Mouse (Mus musculus): Measurements from ENCODE around the gene Arhgap28. TPM values are rescaled to one million over a fixed set of nuclear protein-coding genes. Genes with fewer than 3 reads are reported as not detected.

Gene Arhgap28
- 52.8 and 58.2 TPM in 2 replicates for polyA plus RNA-seq (2016; fragmentation: Nextera tagmentation; extraction: Ambion mirVana)

- Histone ChIP-seq H3K27me3 (ENCODE audit: low read depth, poor library complexity, severe bottlenecking) (no peaks in the 10 kb centered on the region), H3K4me3 (peak within 1 kb of the TSS; percentile 84), H3K4me1 (peaks cover 60% of the 10 kb centered on the region), H3K9me3 (replicated peaks) (no peaks in the 10 kb centered on the region), H3K36me3 (no peaks in the 10 kb centered on the region), H3K27ac (peak within 1 kb of the TSS; percentile 96)
- peak; percentile 93 for DNase-seq (ENCODE audit: low spot score)
- under 1% methylated on average over 65 of the region's 65 CpGs for WGBS
Measured at GRCm38 (mm10) chr17:68003741-68004560, at the start of gene Arhgap28. TSS of gene Arhgap28 (minus strand) at chr17:68004120.

DNA sequence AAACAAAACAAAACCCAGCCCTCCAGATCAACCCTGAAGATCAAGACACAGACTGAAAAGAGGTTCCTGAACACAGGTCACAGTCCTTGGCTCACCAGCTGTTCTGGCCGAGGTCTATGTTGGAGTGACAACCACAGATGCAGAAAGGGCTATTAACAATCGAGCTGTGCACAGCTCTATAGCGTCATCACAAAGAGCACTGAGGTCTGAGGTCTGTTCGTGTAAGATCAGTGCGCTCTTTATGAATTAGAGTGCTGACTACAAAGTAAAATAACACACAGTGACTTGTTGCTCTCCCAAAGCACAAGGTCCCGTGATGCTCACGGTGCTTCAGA lies 42.4 kb upstream of the Arhgap28 start:
- DNase-seq (ENCODE audit: low spot score) = no peak
- H3K27me3 ChIP-seq (ENCODE audit: low read depth, poor library complexity, severe bottlenecking) = no peaks in the 10 kb centered on the region
- no peaks in the 10 kb centered on the region for H3K9me3 ChIP-seq (replicated peaks)
- peaks cover 9% of the 10 kb centered on the region for H3K4me1 ChIP-seq
- H3K27ac ChIP-seq = no peak overlapping the region
- no peaks in the 10 kb centered on the region for H3K36me3 ChIP-seq
- H3K4me3 ChIP-seq = no peak overlapping the region
- 83% methylated on average over 7 of the region's 7 CpGs for WGBS

DNA sequence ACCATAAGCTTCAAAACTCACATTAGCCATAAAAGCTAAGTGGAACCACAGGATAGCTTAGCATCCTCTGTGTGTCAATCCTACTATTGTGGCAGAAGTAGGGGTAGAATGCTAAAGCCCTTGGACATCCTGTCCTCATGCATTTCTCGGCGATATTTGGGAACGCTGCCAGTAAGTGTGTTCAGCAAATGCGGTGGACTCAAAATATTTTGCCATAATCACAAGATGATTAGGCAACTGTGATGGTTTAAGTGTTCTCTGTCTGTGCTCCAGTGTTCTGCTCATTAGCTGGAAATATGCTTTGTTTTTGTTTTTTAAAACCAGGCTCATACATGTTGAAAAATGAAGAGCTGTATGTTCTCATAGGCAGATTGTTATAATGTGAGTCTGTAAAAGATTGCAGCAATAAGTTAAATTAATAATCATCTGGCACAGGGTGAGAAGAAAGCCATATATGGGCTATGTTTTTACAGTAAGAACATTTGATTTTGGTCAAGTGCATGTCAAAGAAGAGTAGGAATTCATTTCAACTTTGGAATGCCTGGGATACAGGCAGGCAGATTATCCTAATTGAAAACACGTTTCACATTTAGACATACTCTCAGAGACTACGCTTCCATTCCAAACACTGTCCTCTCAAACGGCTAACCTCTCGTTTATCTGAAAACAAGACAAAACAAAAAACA lies 41.9 kb upstream of the Arhgap28 start:
- no peaks in the 10 kb centered on the region for H3K27me3 ChIP-seq (ENCODE audit: low read depth, poor library complexity, severe bottlenecking)
- no peak for DNase-seq (ENCODE audit: low spot score)
- whole genome bisulfite sequencing = 88% methylated on average over 8 of the region's 8 CpGs
- peaks cover 9% of the 10 kb centered on the region for H3K4me1 ChIP-seq
- no peak overlapping the region for H3K27ac ChIP-seq
- H3K36me3 ChIP-seq = no peaks in the 10 kb centered on the region
- no peaks in the 10 kb centered on the region for H3K9me3 ChIP-seq (replicated peaks)
- H3K4me3 ChIP-seq = no peak overlapping the region

GRCm38 (mm10) chr17:68042377-68042776 lies 38.5 kb upstream of the Arhgap28 start:
- Histone ChIP-seq H3K4me1 (peaks cover 9% of the 10 kb centered on the region), H3K27me3 (ENCODE audit: low read depth, poor library complexity, severe bottlenecking) (no peaks in the 10 kb centered on the region), H3K27ac (no peak overlapping the region), H3K36me3 (no peaks in the 10 kb centered on the region), H3K4me3 (no peak overlapping the region), H3K9me3 (replicated peaks) (no peaks in the 10 kb centered on the region)
- WGBS = 95% methylated on average over 4 of the region's 4 CpGs
- no peak for DNase-seq (ENCODE audit: low spot score)

- H3K36me3 ChIP-seq = no peaks in the 10 kb centered on the region
- no peak overlapping the region for H3K27ac ChIP-seq
- no peak for DNase-seq (ENCODE audit: low spot score)
- 88% methylated on average over 1 of the region's 1 CpGs for WGBS
- no peak overlapping the region for H3K4me3 ChIP-seq
- H3K4me1 ChIP-seq = no peaks in the 10 kb centered on the region
- H3K27me3 ChIP-seq (ENCODE audit: low read depth, poor library complexity, severe bottlenecking) = no peaks in the 10 kb centered on the region
- H3K9me3 ChIP-seq (replicated peaks) = no peaks in the 10 kb centered on the region
Measured at GRCm38 (mm10) chr17:68037011-68037410, 33.1 kb upstream of the Arhgap28 start.

DNA sequence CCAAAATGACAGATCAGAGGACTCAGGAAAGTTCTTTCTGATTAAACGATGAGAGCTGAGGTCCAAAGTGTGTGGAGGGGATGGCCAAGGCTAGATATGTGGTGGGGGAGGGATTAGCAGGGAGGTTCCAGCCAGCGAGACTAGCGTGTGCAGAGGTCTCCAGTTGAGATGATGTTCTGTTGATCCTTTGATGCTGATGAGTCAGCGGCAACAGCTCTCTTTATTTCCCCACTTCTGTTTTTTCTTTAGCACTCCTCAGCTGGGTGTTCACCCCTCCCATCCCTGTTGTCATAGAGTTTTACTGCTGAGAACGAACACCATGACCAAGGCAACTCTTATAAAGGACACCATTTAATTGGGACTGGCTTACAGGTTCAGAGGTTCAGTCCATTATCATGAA lies 25.6 kb upstream of the Arhgap28 start:
- no peak for DNase-seq (ENCODE audit: low spot score)
- no peak overlapping the region for H3K4me3 ChIP-seq

DNA sequence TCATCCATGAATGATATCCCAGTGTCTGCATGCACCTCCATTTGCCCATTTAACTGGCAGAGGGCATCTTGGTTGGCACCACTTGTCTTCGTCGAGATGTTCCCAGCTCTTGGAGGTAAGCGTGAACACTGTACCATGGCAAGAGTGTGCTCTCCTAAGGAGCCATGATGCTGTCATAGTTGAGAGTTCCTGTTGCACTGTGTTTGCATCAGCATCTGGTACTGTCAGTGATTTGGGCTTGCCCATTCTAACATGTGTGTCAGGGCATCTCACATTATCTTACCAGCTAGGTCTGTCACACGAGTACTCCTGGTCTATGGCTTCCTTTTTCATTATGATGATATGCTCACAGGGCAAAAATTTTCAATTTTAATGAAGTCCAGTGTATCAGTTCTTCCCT lies 24.6 kb upstream of the Arhgap28 start:
- H3K27ac ChIP-seq = no peak overlapping the region
- no peaks in the 10 kb centered on the region for H3K36me3 ChIP-seq
- H3K4me1 ChIP-seq = peaks cover 5% of the 10 kb centered on the region
- no peaks in the 10 kb centered on the region for H3K9me3 ChIP-seq (replicated peaks)
- 93% methylated on average over 4 of the region's 4 CpGs for WGBS
- no peak for DNase-seq (ENCODE audit: low spot score)
- no peak overlapping the region for H3K4me3 ChIP-seq
- no peaks in the 10 kb centered on the region for H3K27me3 ChIP-seq (ENCODE audit: low read depth, poor library complexity, severe bottlenecking)

More for the DNA sequence above, 25.6 kb upstream of the Arhgap28 start:
- Histone ChIP-seq H3K4me1 (peaks cover 2% of the 10 kb centered on the region), H3K27ac (no peak overlapping the region), H3K9me3 (replicated peaks) (no peaks in the 10 kb centered on the region), H3K36me3 (no peaks in the 10 kb centered on the region), H3K27me3 (ENCODE audit: low read depth, poor library complexity, severe bottlenecking) (no peaks in the 10 kb centered on the region)
- 82% methylated on average over 5 of the region's 5 CpGs for WGBS

- 51% methylated on average over 7 of the region's 7 CpGs for WGBS
Measured at GRCm38 (mm10) chr17:68024327-68024726, 20.4 kb upstream of the Arhgap28 start.

DNA sequence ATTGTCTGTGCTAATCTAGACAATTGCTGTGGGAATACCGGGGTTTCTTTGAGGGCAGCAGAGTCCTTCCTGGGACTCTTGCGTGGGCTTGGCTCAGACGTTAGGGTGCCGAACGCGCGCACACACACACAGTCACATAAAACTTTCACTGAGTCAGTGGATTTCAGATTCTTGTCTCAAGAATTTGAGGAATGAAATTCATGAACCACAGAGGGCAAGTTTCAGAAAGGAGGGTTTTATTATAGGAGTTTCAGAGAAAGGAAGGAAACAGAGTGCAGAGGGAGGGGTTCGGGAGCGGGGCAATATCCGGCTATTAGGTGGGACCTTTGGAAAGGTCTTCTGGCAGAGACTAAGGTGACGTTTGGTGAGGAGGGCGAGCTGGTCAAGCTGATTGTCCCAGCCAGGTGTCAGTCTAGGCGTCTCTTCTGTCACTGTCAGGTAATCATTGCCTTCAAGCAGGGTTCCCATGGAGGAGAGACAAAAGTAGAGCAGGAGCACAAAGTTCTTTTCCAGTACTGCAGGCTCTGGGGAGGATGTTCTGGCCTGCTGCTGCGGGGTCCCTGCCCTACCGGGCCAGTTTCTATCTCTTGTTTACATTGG lies 15.6 kb upstream of the Arhgap28 start:
- DNase-seq (ENCODE audit: low spot score) = no peak
- Histone ChIP-seq H3K27me3 (ENCODE audit: low read depth, poor library complexity, severe bottlenecking) (no peaks in the 10 kb centered on the region), H3K4me3 (no peak overlapping the region), H3K9me3 (replicated peaks) (no peaks in the 10 kb centered on the region), H3K27ac (no peak overlapping the region), H3K4me1 (peaks cover 14% of the 10 kb centered on the region), H3K36me3 (no peaks in the 10 kb centered on the region)
- WGBS = 77% methylated on average over 15 of the region's 15 CpGs

More at GRCm38 (mm10) chr17:68024327-68024726, 20.4 kb upstream of the Arhgap28 start:
- Histone ChIP-seq H3K9me3 (replicated peaks) (no peaks in the 10 kb centered on the region), H3K36me3 (no peaks in the 10 kb centered on the region), H3K4me3 (no peak overlapping the region), H3K27me3 (ENCODE audit: low read depth, poor library complexity, severe bottlenecking) (no peaks in the 10 kb centered on the region), H3K4me1 (peaks cover 10% of the 10 kb centered on the region), H3K27ac (no peak overlapping the region; the same call in 1 of the 2 replicates)
- no peak for DNase-seq (ENCODE audit: low spot score)

GRCm38 (mm10) chr17:68017095-68017494 lies 13.2 kb upstream of the Arhgap28 start:
- Histone ChIP-seq H3K27ac (no peak overlapping the region), H3K4me3 (no peak overlapping the region), H3K27me3 (ENCODE audit: low read depth, poor library complexity, severe bottlenecking) (no peaks in the 10 kb centered on the region), H3K9me3 (replicated peaks) (no peaks in the 10 kb centered on the region), H3K36me3 (no peaks in the 10 kb centered on the region), H3K4me1 (peaks cover 10% of the 10 kb centered on the region)
- no peak for DNase-seq (ENCODE audit: low spot score)
- 71% methylated on average over 3 of the region's 3 CpGs for WGBS

DNA sequence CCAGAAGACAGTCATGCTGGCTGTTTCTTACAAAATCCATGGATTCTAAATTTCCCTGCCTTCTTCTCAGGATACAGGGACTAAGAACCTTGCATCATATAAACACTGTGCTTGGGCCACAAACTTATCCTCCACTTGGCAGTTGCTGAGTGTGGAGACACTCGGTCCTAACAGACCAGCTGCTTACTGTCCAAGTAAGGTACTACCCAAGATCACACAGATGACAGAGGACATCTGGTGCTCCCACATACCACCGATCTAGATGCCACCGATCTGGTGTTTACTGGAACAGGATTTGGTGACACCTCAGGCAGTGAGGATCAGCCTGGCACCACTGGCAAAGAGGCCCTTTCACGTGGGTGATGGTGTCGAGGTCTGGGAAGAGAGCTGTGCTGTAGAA lies 7.7 kb upstream of the Arhgap28 start:
- Histone ChIP-seq H3K27me3 (ENCODE audit: low read depth, poor library complexity, severe bottlenecking) (no peaks in the 10 kb centered on the region), H3K4me3 (no peak overlapping the region), H3K36me3 (no peaks in the 10 kb centered on the region), H3K27ac (no peak overlapping the region), H3K4me1 (no peaks in the 10 kb centered on the region), H3K9me3 (replicated peaks) (no peaks in the 10 kb centered on the region)
- WGBS = 87% methylated on average over 5 of the region's 5 CpGs
- no peak for DNase-seq (ENCODE audit: low spot score)

- DNase-seq (ENCODE audit: low spot score) = no peak
- Histone ChIP-seq H3K9me3 (replicated peaks) (no peaks in the 10 kb centered on the region), H3K27ac (no peak overlapping the region), H3K4me3 (no peak overlapping the region), H3K27me3 (ENCODE audit: low read depth, poor library complexity, severe bottlenecking) (no peaks in the 10 kb centered on the region), H3K36me3 (no peaks in the 10 kb centered on the region), H3K4me1 (peaks cover 7% of the 10 kb centered on the region)
- 94% methylated on average over 5 of the region's 5 CpGs for WGBS
Measured at GRCm38 (mm10) chr17:68010041-68010440, 6.1 kb upstream of the Arhgap28 start.
